Mouse (Mus musculus): ENCODE results near the gene Cdh1.
"Not testable (repeated sequence)": the region's sequence is repeated elsewhere in the genome, so short reads cannot be mapped to it uniquely, and the experiment has no call there.

The Cdh1 gene

DNA sequence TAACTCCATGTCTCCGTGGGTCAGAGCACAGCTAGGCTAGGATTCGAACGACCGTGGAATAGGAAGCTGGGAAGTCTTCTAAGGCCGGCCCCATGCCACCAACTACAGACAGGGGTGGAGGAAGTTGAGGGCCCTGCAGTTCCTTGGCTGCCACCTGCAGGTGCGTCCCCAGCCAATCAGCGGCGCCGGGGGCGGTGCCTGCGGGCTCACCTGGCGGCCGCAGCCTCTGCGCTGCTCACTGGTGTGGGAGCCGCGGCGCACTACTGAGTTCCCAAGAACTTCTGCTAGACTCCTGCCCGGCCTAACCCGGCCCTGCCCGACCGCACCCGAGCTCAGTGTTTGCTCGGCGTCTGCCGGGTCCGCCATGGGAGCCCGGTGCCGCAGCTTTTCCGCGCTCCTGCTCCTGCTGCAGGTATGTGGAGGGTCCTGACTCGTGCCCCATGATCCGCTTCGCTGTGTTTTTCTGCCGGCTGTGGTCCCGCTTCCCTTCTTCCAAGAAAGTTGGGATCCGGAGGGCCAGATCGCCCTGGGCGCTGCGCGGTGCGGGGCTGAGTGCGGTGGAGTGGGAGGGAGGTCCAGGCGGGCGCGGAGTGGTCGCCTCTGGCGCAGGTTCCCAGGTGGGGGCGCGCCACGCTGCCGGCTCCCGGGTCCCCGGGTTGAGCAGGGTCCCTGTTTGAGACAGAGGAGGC, at the start of gene Cdh1:
Cdh1 (plus strand) TSS at position 221 of the 689 bp plus-strand sequence.
- DNase-seq (ENCODE audit: low read depth, low spot score): peak; percentile 92

DNA sequence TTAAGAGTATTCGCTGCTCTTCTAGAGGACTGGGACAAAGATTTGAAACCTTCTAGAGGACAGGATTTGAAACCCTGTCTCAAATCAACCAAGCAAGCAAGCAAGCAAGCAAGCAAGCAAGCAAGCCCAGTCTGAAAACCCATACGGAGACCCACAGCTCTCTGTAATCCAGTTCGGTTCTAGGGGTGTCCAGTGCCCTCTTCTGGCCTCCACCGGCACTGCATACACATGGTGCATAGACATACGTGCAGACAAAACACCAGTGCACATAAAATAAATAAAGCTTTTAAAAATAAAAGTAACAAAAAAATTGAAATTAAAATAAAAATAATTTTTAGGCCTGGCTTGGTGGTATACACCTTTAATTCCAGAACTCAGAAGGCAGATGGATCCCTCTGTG, 49.1 kb upstream of the Cdh1 start:
- peak; percentile 75 for DNase-seq (ENCODE audit: low read depth, low spot score)

DNA sequence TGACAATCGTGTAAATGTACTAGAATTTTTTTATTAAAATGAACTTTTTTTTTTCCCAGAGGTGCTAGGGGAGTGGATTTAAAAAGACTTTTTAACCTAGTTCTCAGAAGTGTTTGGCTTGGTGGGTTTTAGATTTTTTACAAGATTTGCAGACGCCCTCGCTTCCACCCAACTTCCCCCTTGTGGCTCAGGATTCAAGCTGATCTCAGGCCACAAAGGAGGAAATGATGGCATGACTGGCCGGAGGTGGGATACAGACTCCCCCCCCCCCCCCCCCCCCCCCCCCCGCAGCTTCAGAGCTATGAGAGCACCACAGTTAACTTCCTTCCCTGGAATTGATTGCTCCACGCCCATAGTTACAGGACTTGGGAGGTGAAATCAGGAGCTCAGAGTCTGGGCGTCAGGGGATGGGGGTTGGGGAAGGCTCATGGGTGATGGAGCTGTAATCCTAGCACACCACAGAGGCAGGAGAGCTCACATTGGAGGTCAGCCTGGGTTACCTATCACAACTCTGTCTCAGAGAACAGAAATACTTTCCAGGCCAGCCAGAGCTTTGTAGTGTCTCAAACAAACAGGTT, 47.0 kb upstream of the Cdh1 start:
- peak; percentile 62 for DNase-seq (ENCODE audit: low read depth, low spot score)

DNA sequence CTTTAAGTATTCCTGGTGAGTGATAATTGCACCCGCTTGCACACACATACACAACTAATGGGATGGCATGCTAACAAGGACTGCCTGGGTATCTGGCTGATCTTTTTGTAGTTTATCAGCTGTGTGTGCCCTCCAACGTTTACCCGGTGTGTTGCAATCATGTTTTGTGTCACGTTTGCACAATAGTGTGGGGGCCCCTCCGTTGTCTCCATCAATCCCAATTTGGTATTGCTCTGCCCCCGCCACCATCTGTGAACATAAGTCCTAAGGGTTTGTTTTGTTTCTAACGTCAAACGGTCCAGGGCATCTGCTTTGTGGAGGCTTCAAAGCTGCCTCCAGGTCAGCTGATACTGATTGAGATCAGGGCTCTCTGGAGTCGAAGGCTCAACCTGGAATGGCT, 43.3 kb upstream of the Cdh1 start:
- DNase-seq (ENCODE audit: low read depth, low spot score): no peak

DNA sequence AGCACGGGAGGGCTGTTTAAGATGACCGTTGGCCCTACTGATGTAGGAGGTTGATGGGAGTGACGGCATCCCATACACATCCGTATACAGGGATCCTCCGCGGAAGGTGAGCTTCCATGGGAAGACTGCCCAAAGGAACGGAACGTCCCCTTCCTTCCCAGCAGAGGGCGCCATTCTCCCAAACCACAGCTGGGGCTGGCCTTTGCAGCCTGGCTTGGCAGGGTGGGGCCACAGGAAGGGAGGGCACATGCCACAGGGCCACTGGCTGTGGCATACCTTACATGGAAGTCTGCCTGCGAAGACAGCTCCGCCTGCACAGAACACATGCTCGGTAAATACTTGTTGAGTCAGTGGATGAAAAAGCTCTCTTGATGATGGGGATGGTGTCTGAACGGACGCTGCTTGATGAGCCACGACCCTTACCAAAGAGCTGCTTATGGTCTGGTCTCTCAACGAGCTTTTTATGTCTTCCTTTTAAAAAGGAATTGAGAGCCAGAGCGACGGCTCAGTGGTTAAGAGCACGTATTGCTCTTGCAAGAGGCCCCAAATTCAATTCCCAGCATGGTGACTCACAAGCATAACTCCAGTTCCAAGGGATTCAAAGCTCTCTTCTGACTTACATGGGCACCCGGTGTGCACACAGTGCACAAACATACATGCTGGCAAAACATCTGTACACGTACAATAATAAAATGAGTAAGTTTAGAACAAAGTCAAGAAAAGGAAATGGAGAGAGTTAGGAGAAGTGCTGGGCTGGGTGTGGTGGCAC, 41.9 kb upstream of the Cdh1 start:
- DNase-seq (ENCODE audit: low read depth, low spot score): peak; percentile 91

DNA sequence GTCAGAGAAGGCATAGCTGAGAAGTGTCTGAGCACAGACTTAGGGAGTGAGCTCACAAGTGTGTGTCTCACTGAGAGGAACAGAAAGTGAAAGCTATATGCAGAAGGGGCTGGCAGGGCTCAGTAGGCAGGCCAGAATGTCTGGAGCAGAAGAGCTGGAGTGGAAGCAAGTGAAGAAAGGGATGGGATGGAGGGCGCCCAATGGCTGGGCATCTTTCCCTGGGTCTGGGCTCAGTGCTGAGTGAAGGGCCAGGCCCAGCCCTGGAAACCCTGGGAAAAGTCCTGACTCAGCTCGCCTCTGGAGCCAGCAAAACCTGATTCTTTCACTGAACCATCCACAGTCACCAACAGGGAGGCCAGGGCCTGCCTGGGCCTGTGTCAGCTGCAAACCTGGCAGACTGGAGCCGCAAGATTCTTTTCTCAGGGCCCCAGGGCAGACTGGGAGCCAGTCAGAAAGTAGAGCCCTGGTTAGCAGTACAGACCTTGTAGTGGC, 39.4 kb upstream of the Cdh1 start:
- DNase-seq (ENCODE audit: low read depth, low spot score): no peak

DNA sequence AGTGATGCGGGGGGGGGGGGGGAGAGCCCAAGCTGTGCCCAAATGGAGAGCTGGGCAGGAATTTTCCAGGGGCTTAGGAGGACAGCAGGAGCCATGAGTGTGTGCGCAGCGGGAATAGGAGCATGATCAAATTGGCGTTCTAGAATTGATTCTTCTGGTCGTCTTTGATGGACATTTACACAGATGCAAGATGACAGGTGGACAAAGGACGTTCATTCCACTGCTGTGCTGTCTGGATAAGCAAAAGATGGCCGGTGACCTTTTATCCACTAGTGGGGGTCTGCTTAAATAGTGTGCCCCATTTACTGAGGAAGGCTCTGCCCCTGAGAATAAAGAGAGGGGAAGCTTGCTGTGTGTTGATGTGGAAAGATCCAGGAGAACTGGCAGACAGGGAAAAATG, 34.1 kb upstream of the Cdh1 start:
- no peak for DNase-seq (ENCODE audit: low read depth, low spot score)

DNA sequence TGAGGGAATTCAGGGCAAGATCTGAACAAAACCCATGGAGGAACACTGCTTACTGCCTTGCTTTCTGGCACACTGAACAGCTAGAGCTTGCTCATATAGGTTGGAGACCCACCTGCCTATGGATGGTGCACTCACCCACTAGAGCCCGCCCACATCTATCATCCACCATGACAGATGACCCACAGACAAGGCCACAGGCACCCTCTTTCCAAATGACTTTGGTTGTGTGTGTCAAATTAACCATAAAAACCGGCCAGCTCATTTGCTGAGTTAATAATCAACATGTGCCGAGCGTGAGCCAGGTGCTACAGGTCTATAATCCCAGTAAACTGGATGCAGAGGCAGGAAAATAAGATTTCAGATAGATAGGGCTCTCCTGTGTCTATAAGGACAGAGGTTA, 32.8 kb upstream of the Cdh1 start:
- no peak for DNase-seq (ENCODE audit: low read depth, low spot score)

DNA sequence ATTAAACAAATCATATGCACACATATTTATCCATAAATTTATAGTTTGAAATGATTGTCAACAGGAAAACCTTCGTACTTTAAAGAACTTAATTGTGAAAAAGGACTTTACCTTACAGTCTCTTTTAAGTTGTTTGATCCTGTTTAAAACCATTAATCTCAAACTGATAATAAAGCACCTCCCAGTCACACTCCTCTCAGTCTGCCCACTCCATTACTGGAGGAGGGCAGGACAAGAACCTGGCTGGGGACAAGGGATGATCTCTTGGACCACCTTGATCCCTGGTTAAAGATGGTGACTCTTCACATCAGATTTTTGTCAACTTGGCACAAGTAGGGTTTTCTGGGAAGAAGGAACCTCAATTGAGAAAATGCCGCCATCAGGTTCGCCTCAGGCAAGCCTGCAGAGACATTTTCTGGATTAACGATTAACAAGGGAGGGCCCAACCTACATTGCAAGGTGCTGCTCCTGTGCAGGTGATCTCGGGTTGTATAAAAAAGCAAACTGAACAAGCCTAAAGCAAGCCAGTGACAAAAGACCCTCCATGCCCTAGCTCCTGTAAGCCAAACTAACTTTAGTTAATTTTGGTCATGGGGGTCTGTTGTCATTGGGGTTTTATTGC, 31.5 kb upstream of the Cdh1 start:
- no peak for DNase-seq (ENCODE audit: low read depth, low spot score)

DNA sequence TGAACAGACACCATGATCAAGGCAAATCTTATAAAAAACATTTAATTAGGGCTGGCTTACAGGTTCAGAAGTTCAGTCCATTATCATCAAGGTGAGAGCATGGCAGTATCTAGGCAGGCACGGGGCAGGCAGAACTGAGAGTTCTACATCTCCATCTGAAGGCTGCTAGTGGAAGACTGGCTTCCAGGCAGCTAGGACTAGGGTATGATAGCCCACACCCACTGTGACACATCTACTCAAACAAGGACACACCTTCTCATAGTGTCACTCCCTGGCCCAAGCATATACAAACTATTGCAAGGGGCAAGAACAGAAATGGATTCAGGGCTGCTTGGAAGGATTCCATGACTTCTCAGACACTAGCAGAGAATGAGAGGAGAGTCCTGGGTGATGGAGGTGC, 31.0 kb upstream of the Cdh1 start:
- not testable (repeated sequence) for DNase-seq (ENCODE audit: low read depth, low spot score)

DNA sequence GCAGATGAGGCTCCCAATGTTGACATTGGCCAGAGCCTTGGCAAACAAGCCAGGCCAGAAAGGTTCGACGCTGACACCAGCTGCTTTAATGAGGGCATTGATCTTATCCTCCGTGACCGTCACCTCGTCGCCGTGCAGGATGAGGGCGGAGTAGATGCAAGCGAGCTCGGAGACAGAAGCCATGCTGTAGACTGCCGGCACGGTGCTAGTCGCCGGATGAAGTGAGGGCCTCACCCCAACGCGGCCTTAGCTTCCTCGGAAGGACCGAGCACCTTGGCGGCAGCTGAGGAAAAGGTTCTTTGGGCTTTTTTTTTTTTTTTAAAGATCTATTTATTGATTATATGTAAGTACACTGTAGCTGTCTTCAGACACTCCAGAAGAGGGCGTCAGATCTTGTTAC, 30.0 kb upstream of the Cdh1 start, which contains the start of gene Gm10073:
Gm10073 (minus strand) TSS at position 294 of the 400 bp plus-strand sequence.
- DNase-seq (ENCODE audit: low read depth, low spot score): not testable (repeated sequence)

DNA sequence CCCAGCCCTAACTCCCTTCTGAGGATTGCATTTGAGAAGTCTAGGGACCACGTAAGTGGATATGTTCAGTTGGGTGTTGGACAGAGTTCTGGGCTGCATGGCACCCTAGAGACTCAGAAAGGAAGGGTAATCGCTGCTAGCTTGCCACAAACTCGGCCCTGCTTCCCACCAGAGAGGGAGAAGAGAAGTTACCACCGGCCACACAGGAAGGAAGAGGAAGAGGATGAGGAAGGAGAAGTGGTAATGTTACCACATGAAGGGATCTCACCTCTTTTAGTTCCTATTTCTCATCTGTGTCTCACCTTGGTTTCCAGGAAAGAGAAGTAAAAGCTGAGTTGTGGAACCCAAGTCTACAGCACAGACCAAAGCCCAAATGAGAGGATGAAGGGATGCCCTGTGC, 28.9 kb upstream of the Cdh1 start:
- DNase-seq (ENCODE audit: low read depth, low spot score): no peak

DNA sequence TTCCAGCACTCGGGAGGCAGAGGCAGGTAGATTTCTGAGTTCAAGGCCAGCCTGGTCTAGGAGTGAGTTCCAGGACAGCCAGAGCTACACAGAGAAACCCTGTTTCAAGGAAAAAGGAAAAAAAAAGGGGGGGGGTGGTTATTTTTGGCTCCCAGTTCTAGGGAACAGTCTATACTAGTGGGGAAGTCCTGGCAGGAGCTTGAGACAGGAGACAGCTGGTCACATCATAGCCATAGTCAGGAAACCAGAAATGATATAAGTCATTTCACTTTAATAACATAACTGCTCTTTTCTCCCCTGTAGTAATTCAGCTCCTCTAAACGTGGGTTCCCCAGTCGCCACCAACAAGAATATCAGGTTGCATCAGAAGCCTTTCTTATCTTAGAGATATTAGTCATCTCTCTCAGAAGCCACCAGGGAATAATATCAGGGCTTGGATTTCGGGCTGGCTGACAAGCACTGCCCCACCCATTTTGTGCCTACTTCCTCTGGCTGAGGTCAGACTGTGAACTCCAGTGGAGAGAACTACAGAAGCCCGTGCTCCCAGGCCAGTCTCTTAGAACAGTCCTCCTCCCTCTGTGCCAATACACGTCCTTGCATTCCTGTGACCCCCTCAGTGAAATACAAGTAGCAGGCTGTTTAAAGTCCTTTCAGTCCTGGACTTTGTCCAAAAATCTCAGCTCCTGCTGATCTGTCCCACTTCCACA, 26.1 kb upstream of the Cdh1 start:
- no peak for DNase-seq (ENCODE audit: low read depth, low spot score)

DNA sequence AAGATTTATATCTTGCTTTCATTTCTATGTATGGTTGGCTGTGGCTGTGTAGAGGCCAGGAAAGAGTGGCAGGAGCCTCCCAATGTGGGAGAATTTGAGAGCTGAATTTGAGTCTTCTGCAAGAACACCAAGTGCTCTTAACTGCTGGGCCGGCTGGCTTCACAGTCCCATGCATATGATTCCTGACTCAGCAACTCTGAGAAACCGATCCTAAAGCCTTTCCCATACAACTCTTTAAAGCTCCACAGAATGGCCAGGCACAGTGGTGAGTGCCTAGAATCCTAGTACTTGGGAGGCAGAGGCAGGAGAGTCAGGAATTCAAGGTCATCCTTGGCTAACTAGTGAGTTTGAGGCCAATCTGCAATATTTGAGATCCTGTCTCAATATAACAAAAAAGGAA, 23.6 kb upstream of the Cdh1 start:
- DNase-seq (ENCODE audit: low read depth, low spot score): no peak

DNA sequence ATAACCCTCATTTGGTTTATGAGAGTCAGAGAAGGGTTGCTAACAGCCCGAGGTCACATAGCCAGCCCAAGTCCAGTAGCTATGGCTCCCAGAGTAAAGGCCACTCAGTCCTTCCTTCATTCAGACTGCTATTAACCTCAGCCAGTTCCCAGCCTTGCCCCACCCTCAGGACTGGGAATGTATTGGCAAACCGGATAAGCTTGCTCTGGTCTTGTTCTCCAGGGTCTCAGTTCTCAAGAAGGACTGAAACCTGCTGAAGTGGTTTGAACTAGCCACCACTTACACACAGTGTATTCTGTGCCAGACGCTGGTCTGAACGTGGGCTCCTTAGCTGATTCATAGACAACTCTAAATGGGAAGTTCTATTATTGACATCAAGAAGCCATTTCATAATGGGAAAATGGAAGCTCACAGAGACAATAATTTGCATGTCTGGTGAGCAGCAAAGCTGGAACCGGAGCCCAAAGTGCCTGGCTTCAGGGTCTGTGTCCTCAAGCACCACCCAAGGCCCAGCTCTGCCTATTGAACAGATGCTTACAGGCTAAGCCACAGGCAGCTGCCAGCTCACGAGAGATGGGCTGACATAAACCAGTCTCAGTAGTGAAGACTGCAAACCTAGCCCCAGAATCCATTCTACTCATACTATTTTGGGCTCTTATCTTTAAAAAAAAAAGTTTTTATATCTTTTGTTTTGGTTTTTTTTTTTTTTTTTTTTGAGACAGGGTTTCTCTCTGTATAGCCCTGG, 21.6 kb upstream of the Cdh1 start:
- DNase-seq (ENCODE audit: low read depth, low spot score): no peak

DNA sequence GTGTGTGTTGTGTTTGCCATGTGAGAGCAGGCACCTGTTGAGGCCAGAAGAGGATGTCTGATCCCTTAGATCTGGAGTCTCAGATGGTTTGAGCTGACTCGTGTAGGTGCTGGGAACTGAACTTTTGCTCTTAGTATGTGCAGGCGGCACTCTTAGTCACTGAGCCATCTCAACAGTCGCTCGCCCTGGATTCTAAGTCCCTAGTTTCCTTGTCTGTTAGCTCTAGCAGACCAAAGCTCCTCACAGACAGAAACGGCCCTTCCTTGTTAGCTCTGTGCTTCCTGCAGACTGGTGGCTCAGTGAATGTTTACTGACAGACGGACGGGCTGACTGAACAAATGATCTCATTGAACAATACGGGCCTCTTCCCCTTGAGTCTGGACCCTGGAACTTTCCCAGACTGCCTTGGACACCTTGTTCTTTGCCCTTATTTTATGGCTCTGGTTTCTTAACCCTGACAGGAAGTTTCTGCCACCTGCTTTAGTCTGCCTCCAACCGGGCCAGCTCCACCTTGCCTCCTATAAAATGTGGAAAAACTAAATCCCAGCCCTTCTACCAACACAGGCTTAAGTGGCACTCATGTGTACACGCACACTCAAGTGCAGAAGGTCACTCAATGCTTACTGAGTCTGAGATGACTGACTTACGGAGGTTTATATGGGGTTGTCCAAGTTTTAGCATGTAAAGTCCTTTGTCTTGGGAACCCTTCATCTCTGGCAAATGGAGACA, 18.0 kb upstream of the Cdh1 start:
- DNase-seq (ENCODE audit: low read depth, low spot score): no peak

DNA sequence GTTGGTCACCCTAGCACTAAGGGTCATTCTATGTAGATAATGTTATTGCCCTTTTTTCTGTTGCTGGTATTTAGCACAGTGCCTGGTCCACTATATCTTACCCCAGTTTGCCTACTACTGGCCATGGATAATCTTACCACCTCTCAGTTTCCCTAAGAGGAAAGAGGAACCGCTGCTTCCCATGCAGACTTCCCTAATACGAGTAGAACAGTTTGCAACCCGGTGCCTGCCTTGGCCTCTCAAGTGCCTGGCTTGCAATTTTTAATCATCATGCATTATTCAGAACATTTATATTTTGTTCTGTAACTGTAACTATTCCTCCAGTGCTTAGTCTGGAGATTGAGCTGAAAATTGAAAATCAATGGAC, 17.5 kb upstream of the Cdh1 start:
- no peak for DNase-seq (ENCODE audit: low read depth, low spot score)

DNA sequence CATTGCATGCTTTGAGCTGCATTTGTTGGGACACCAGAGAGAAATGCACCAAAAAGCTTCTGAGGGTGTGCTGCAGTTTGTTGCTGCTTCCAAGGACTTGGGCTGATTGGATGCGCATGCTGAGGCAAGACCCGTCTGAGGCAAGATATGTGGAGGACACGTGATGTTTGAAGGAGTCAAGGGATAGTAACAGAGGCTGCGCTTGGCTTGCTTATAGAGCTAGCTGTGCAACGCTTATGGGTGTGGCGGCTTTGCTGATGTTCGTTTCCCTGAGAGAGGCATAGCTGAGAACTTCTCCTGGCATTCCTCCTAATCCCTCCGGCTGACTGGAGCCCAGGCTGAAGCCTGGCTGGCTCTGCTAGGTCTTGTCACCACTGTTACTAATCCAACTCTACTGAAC, 16.3 kb upstream of the Cdh1 start:
- DNase-seq (ENCODE audit: low read depth, low spot score): peak; percentile 80

DNA sequence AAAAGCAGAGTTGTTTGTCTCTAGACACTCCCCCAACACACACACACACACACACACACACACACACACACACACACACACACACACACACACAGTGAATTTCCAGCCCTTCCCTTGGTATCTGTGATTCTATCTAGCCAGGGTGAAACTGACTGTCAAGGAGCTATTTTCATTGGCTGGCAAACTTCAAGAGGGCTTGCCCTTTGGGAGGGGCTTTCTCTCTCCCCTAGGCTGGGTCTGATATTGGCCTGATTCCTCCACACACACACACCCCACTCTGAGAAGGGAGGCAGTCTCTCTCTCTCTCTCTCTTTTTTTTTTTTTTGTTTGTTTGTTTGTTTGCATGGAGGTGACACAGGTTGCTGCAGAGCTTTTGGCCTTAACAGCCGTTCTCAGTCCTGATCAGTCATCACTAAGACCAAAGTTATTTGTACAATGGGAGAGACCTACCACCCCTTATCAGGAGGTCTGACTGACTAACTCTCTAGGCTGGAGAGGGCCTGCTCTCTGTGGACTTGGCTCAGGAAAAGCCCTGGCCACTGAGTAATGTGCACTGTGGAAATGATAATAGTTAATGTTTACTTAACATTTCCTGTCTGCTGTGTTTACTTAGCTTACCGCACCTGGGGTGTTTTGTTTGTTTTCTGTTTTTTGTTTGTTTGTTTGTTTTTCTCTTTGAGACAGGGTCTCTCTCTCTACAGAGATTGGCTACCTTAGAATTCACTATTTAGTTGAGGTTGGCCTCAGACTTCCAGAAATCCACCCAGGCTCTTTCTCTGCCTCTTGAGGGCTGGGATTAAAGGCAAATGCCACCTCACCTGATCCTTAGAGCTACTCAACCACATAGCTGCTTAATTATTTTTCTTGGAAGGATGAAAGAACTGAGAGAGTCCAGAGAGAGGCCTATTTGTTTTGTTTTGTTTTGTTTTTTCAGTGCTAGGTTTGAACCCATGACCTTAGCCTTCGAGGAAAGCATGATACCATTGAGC, 14.4 kb upstream of the Cdh1 start:
- no peak for DNase-seq (ENCODE audit: low read depth, low spot score)
